Mouse (Mus musculus): Measurements from ENCODE around the gene B230217C12Rik.

DNA sequence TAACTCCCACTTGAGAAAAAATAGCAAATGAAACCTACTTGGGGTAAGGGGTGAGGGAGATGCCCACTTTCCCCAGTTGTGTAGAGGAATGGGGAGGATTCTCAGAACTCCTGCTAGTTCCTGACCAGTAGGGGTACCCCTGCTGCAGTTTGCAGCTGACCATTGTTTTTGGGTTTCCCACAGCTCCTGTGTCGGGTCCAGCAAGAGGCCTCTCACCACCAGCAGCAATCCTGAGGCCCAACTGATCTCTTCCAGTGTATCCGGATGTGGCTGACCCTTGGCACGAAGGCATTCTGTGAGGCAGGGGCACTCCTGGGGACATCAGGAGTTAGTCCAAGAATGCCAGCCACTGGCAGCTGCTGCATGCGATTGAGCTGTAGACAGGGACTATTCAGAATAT, 1.4 kb downstream of the B230217C12Rik start:
- TF ChIP-seq POLR2A (IDR thresholded peaks at IDR 0.05; ENCODE audit: borderline replicate concordance, extremely low read depth, insufficient read depth, insufficient read length, poor library complexity, severe bottlenecking) (no peak), CTCF (IDR thresholded peaks at IDR 0.05; ENCODE audit: borderline replicate concordance, extremely low read depth, insufficient read depth, insufficient read length) (peak; percentile 21; the same call in 1 of the 2 replicates)
